Mouse (Mus musculus) layer of hippocampus, adult 8-10 months (tissue): ENCODE measurements around the gene Tex52. TPM values are rescaled to one million over a fixed set of nuclear protein-coding genes. Genes with fewer than 3 reads are reported as not detected.

Experiments
- DNase-seq, 2 experiments: peaks; one replicate each; pipeline ENCODE4 v3.0.0; 2022; ENCODE audit warnings: low spot score in 2 of 2
- total RNA-seq, 4 experiments: library from RNA; stranded (reverse); gene quantifications; 2 replicates each; pipeline ENCODE4 v1.2.4; 2022

Gene Tex52
- total RNA-seq, result 1 to 10 TPM; 1.7 to 3.3 (median 2.5) TPM

DNA sequence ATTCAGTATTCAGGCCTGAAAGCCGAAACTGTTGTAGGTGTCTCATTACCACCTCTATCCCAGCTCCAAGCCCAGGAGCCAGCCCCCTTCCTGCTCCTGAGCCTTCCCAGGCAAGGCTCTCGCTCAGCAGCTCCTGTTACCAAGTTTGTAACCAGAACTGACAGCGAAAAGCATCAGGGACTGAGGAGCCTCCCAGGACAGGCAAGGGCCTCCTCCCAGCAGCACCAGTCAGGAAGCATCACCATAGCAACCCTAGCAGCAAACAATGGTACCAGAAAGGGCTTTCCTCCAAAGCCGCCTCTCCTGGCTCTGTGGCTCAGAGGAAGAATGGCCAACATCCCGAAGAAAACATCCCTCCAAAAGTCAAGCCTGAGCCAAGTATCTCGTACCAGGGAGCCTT, at the start of gene Tex52, which contains the start of gene Gm44596:
TSS of gene Tex52 (plus strand) at position 265 of the 400 bp plus-strand sequence.
TSS of gene Gm44596 (plus strand) at position 312 of the 400 bp plus-strand sequence.
- peak; percentile 43 to 57 for DNase-seq

DNA sequence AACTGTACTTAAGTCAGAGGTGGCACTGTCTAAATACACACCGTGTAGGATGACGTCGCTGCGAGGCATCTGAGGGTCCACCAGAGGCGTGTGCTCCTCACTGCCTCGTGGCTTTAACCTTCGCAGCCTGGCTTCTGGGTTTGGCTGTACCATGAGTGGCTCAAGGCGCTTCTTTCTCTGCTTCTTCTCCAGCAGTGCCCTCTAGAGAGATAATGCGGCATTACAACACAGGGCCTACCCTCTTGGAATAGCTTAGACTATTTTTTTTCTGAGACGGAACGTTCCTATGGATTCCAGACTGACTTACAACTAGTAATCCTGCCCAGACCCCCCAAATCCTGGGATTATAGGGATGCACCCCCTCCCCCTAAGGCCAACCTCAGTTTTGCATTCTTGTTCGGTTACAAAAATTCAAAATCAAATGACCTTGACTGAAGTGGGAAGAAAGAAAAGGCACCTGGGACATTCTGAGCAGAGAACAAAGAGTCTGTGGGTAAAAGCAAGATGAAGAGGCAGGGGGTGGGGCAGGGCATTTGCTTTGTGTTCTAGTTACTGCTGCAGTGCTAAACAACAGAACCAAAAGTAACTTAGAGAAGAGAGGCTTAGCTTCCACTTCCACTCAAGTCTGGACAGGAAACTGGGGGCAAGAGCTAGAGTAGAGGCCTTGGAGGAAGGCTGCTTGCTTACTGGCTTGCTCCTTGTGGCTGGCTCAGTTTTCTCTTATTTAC, 40.7 kb upstream of the Tex52 start:
- peak in 1 of 2 experiments; percentile 69 for DNase-seq

DNA sequence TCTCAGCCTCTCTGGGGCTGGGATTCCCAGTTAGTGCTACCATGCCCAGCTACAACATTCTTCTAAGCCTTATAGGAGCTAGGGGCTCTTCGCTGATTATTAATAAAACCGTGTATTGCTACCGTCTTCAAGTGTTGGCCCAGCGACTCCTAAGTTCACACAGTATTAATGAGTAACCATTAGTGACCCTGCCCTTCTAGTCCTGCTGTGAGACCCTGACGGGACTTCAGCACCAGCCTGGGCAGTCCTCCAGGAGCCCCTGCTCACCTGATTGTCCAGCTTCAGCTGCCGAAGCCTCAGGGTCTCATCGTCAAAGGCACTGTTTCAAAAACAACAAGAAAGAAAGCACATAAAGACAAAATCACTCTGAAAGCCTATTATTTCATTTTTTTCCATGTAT, 37.8 kb upstream of the Tex52 start:
- no peak for DNase-seq

DNA sequence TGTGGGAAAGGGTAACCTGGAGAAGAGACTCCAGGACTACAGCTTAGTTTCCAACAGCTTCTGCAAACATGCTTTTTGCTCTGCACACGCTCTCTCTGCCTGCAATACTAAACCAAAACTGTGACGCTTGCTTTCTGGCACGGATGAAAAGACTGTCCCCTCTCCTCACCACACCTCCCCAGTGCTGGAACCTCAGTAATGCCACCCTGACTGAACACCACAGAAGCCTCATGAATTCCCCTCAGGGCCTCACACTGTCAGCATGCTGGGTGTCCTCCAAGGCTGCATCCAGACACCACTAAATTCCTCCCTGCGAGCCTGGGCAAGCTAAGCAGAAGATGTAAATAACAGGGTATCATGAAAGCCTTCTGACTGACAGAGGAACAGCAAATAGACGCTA, 36.4 kb upstream of the Tex52 start:
- DNase-seq, result no peak

DNA sequence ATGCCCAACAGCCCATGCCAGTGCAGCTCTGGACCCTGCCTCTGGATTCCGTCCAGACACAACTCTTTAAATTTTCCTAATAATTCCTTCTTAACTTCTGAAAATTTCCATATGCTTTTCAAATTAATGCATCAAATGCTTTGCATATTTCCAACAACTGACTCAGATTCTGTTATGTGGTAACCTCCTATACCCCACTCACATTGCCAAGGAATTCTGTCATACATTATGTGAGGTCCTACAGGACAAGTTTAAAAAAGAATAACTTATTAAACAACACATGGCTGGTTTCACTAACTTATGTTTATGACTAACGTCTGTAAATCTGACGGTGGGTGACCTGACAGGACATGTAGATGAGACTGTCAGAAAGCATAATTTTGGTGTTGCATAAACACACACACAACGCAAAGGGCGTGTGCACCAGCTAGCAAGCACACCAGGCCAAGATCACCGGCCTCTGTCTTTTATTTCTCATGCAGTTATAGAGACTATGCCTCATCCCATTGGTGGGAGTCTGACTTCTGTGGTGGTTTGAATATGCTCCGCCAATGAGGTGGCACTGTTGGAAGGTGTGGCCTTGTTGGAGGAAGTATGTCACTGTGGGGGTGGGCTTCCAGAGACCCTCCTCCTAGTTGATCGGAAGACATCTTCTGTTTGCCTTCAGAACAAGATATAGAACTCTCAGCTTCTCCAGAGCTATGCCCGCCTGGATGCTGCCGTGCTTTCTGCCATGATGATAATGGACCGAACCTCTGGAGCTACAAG, 33.1 kb upstream of the Tex52 start:
- DNase-seq, result no peak

DNA sequence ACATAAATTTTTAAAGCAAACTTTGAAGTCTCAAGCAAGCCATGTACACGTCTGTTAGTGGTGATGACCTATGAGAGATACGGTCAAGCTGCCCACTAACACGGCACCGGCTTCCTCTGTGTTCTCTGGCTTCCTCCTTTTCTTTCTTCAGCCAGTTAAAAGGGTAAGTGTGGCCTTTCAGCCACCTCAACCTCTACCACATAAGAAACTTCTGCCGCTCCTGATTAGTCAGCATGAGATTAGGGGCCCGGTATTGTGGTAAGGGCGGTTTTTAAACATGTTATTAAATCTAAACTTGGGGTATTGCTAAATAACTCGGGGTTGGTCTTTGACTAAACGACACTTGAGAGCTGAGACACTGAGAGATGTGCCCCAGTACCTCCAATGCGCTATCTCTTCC, 29.6 kb upstream of the Tex52 start:
- no peak for DNase-seq

DNA sequence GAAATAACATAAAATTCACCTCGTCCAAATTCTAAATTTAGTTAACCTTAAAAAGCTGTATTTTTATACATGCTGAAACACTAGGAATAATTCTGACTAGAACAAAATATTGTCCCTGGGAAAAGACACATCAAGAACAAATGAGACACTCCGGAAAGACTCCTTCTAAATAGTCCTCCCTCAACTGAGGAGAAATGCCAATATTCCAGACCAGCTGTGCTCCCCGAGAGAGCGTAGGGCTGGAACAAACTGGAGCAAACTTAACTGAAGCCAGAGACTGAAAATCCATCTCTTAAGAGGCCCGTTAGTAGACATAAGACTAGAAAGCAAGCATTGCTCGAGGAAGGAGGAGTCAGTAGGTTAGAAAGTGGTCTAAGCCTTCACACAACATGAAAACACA, 28.5 kb upstream of the Tex52 start:
- no peak for DNase-seq

DNA sequence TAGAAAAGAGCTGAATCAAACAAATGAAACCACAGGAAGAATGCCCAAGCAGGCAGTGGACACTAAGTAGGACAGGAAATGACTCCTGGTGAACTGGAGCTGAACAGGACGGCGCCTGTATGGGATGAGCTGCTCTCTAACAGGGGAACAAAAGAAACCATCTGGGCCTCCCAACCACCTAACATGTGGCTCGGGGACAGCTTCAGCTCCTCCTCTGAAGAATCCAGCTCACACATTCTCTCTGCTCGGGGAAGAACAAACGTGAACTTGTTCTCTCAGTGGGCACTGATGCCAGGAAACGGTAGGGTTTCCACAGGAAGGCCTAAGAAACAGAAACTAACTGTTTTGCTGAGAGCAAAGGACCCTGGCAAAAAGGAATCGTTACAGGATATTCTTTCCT, 25.5 kb upstream of the Tex52 start:
- peak; percentile 52 to 58 for DNase-seq

DNA sequence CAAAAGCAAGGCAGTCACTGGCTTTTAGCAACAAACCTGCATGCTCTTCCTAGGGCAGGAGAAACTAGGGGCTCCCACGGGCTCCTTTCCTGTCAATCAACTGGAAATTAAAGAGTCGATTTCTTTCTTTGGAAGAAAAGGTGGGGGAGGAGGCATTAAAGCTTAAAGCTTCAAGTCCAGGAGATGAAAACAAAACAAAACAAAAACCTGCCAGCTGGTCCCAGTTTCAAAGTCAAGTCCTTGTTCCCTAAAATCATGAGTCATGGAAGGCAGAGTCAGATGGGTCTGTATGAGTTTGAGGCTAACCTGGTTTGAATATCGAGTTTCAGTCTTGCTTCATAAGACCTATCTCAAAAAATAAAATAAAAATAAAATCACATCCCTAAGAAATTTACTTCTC, 21.1 kb upstream of the Tex52 start:
- DNase-seq, result no peak

DNA sequence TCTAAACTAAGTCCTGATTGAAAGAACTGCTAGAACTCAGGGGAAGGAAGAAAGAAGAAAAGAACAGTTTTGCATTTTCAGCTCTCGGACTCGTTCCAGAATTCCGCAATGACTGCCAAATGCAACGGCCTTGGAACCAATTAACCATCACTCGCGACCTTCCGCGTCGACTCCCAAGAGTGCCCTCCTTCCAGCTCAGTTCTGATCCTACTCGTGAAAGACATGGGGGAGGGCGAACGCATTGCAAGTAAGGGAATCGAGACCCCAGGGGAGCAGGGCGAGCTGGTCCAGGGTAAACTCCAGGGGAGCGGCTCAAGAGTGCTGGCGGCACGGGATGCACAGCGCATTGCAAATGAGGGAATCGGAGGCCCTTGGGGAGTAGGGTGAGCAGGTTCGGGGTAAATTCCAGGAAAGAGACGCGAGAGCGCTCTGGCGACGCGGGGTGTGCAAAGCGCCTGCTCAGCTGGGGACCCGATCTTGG, 20.0 kb upstream of the Tex52 start:
- peak; percentile 37 to 59 for DNase-seq

DNA sequence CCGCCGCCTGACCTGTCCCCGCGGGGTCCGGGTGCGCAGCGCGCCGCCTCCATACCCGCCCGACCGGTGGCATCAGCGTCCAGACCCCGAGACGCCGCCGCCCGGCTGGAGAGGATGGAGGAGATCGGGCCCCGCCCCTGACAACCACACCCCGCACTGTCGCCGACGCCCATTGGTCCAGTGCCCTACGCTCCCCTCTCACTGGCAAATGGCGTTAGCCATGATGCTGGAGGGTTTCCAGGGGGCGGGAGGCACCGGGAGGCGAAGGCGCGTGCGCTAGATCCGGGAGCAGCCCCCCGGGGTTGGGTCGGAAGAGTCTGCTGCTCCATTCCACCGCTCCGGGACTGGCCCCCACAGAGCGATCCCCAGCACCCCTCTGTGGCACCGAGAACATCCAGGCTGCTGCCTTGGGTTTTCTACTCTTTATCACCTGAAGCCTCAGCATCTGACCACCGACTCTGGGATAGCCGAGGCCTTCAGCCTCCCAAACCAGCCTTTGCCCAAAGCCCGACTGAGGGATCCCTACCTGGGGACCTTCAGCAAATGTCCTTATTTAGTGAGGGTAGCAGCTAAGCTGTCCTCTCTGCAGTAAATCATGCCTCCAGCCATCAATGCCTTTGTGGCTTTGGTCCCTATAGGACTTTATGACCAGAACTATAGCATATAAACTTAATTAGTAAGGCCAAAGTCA, 19.4 kb upstream of the Tex52 start, which contains the start of gene Tulp3:
TSS of gene Tulp3 (minus strand) at position 126 of the 691 bp plus-strand sequence.
- peak; percentile 96 for DNase-seq

DNA sequence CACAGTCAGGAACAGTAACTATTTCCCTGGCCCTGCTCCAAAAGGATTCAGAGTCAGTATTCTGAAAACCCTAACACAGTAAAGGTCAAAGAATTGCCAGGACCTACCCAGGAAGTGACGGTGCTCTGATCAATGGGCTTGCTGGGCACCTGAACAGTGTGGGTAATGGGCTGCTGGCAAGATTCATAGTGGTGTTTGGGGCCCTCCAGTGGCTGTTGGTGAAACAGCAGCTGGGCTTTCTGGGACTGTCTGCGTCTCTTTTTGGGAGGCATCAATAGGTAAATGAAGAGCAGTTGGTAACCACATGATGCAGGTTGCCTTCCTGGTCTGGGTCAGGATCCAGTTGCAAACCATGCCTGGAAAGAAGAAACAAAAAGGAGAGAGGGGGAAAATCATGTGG, 16.3 kb upstream of the Tex52 start:
- DNase-seq, result peak in 1 of 2 experiments; percentile 78

DNA sequence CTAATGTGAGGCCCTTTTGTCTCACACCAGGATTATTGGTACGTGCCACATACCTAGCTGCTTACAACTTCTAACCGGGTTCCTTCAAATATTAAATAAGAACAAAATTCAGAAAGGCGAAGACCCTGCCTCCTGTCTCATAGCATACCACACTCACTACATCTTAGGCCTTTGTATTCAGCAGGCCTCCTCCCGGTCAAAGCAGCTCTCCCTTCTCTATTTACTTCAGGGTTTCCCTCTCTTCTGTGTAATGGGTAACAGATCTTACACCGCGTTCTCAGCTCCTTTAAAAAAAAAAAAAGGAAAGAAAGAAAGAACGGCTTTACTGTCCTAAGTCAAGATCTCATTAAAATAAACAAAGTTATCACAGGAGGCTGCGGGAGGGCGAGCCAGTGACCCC, 13.4 kb upstream of the Tex52 start:
- DNase-seq, result no peak

DNA sequence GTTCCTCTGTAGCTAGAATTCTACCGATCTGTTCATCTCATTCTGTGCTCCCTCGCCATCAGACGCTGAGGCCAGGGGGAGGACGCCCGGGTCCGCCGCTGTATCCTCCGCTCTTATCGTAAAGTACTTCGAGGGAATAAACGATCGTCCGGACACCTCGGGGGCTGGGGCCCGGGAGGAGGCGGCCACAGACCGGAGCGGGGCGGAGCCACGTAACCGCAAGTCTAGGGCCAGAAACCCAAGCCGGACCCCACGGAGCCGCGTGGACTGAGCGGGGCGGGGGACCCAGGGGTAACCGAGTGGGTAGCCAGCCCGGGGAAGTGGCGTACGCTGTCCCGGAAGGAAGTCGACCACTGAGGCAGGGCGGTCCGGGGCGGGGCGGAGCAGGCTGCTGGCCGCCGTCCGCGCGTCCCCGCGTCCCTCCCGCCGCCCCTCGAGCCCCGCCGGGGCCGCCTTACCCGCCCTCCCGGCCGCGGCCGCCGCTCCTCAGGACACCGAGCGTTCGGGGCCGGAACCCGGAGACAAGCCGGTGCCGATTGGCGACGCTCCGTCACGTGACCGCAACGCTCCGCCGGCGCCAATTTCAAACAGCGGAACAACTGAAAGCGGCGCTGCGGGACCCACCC, 12.8 kb upstream of the Tex52 start, which contains the start of the genes Rhno1 and Foxm1:
TSS of gene Rhno1 (minus strand) at position 531 of the 626 bp plus-strand sequence.
TSS of gene Foxm1 (plus strand) at position 587 of the 626 bp plus-strand sequence.
- peak; percentile 61 to 73 for DNase-seq

DNA sequence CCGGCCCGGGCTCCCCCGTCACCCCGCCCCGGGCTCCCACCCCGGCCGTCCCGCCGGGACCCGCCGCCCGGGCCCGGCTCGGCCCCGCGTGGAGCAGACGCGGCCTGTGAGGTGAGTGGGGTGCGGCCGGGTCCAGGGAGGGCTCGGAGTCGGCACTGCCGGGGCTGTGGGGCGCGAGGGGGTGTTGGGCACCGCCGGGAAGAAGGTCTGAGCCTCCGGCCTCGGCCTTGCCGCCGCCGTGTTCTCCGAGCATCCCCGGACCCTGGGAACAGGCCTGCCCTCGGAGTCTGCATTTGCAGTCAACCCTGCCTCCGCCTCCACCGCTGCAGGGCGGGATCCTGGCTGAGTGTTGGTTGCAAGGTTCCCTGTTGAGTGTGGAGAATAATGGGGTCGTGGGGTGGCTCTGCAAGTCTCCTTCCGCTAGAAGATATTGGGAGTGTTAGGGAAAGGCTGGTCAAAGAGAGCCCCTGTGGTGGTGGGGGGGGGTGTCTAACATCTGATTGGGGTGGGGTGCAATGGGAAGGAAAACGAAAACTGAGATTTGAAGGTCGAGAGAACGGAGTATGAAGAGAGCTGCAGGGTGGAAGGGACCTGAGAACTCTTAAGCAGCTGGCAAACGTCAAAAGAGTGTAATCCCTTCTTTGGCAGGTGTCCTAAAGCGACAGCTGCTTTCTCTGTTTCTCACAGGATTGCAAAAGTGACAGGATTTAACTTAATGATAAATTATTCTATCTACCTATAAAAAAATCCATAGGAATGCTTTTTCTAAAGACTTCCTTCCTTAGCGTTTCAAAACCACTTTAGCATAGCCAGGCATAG, 12.0 kb upstream of the Tex52 start:
- no peak for DNase-seq

DNA sequence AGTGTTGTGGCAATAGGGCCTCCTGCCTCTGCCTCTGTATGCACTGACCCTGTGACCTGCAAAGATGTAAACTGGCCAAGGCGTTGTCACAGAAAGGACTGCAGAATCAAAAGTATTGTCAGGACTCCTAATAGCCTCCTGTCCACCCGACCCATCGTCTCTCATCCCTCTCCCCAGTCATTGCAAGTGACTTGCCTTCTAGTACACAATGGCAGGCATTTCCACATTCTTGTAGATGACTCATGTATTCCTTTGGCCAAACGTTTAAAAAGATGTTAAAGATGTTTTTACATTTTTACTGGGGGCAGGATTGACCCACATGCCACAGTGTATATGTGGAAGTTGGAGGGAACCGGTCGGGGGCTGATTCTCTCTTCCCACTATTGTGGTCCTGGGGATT, 10.5 kb upstream of the Tex52 start:
- no peak for DNase-seq

DNA sequence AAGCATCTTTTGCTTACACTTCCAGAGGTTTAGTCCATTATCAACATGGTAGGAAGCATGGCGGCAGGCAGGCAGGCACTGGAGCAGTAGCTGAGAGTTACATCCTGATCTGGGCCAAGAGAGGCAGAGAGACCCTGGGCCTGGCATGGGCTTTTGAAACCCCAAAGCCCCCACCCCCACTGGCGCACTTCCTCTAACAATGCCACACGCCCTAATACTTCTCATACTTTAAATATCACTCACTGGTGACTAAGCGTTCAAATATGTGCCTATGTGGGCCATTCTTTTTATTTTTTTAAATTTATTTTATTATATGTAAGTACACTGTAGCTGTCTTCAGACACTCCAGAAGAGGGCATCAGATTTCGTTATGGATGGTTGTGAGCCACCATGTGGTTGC, 8.8 kb upstream of the Tex52 start:
- no peak for DNase-seq

DNA sequence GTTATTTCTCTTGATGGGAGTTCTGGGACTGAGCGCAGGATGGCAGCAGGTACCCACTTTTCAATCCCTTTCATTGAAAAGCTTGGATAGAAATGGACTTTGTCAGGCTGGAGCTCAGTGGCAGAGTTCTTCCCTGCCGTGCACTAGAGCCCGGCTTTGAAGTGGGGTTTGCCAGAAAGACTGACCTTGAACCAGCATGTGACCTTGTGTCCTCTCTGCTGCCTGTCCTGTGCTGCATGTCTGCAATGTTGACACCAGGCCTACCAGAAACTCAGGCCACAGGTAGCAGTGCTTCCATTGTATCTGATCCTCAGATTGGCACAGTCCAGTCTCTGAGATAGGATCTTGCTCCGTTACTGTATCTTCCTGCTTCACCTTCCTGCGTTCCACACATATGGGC, 5.2 kb upstream of the Tex52 start:
- DNase-seq, result no peak

DNA sequence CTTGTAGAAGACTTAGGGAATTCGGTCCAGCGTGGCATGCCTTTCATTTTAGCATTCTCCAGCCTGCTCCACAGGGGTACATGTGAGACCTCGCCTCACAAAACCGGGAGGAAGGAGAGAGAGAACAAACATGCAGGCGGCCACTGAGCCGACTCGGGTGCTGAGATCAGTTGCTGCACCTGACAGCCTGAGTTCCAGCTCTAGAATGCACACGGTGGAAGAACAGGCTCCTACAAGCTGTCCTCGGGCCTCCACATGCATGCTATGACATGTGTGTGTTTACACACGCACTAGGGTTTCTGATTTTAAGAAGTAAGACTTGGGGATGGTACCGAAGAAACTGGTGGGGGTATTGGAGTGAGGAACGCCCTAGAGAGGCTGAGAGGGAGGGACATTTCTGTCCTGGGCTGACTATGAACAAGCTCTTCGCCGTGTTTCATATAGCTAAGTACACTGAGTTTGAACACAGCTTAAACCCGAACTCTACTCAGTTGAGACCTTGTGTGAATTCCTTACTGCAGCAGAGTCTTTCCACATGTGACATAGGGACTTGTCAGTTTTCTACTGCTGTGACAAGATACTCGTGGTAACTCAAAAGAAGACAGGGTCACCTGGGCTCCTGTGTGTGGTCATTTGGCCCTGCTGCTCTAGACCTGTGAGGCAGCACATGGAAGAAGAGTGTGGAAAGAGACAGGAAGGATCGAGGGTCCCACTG, 1.3 kb downstream of the Tex52 start:
- no peak for DNase-seq

DNA sequence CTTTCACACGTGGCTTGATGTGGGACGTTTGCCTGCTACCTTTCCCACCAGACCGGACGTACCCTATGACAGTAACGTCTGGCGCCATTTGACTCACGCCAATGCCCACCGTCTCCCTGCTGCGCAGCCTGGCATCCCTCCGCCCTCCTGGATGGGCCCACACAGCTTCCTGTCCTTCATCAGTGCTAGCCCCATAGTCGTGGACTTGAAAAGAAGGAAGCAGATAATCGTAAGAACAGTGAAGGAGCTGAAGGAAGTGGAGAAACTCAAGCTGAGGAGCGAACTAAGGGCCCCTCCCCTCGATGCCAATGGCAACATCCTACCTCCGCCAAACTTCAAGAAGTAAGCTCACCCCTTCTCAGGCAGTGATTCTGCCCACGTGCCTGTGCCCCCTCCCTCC, 4.4 kb downstream of the Tex52 start:
- no peak for DNase-seq
